Comparison of ENCODE assay signal across 5 mouse cellular contexts in genomic region chr9:95541208-95541607, GRCm38 (mm10). TPM values are rescaled to one million over a fixed set of nuclear protein-coding genes. Genes with fewer than 3 reads are reported as not detected.
"Had no signal": no experiment of that assay in that cellular context is flagged by ENCODE, and none has a peak within 500 bp of the region (broad histone marks: within the 10 kb centered on the region; RNA-seq: fewer than 3 reads in every experiment).

No protein-coding gene starts in this region.

- H3K9ac ChIP-seq: intestine, embryonic 15.5 days; lung, embryonic 14.5 days had no signal

- H3K4me2 ChIP-seq: intestine, embryonic 15.5 days; lung, embryonic 14.5 days had no signal

- H3K36me3 ChIP-seq: intestine, embryonic 15.5 days had no signal

- H3K27me3 ChIP-seq: intestine, embryonic 15.5 days had no signal

- DNase-seq: right cerebral cortex, postnatal 14 days had no signal

- H3K4me1 ChIP-seq: intestine, embryonic 15.5 days had no signal

- H3K27ac ChIP-seq: intestine, embryonic 15.5 days; macrophage; stomach, postnatal 0 days had no signal

- H3K4me3 ChIP-seq: intestine, embryonic 15.5 days had no signal

- H3K9me3 ChIP-seq: intestine, embryonic 15.5 days had no signal

RNA-seq across cellular contexts. Expression of gene Paqr9, which starts 18.2 kb away (rescaled TPM):
- polyA plus RNA-seq: lung, embryonic 14.5 days had no signal
